ENCODE assay signal across 8 mouse cellular contexts in genomic region chr2:59828777-59829508, GRCm38 (mm10). TPM values are rescaled to one million over a fixed set of nuclear protein-coding genes. Genes with fewer than 3 reads are reported as not detected.
DNase-seq lines count a peak whose midpoint lies in the region; ATAC-seq and TF ChIP-seq lines count a peak whose summit lies in the region.

No protein-coding gene starts in this region.

- H3K36me3 ChIP-seq in hindbrain, embryonic 14.5 days (replicated peaks; ENCODE audit: control insufficient read depth, insufficient read depth): no peaks in the 10 kb centered on the region
- peaks cover 29% of the 10 kb centered on the region for H3K36me3 ChIP-seq in limb, embryonic 14.5 days (ENCODE audit: control insufficient read depth, insufficient read depth, low read length)
- H3K36me3 ChIP-seq in neural tube, embryonic 12.5 days: no peaks in the 10 kb centered on the region

- peak; percentile 29; the same call in 1 of the 2 replicates for ATAC-seq in hindbrain, embryonic 14.5 days (ENCODE audit: low FRiP score)
- ATAC-seq in limb, embryonic 14.5 days (ENCODE audit: low FRiP score, low read depth): peak; percentile 76
- ATAC-seq in neural tube, embryonic 12.5 days (ENCODE audit: low FRiP score, low read depth): peak; percentile 15

- DNase-seq in adrenal gland, adult 2 months: peak; percentile 44
- DNase-seq in adrenal gland, adult 18-20 months (ENCODE audit: low spot score in 2 of 2): no peak
- DNase-seq in adrenal gland, postnatal 36 days: peak; percentile 36 to 63
- DNase-seq in gastrocnemius, adult 18-20 months (ENCODE audit: low spot score): peak; percentile 81
- no peak for DNase-seq in hindbrain, embryonic 14.5 days (ENCODE audit: low spot score)
- DNase-seq in limb, embryonic 14.5 days (ENCODE audit: low spot score): peak; percentile 70
- no peak for DNase-seq in adipocyte (ENCODE audit: low spot score)

- H3K27ac ChIP-seq in hindbrain, embryonic 14.5 days: peak overlapping the region; percentile 63
- no peak overlapping the region; the same call in 1 of the 2 replicates for H3K27ac ChIP-seq in limb, embryonic 14.5 days (replicated peaks; ENCODE audit: low read depth, low read length)
- H3K27ac ChIP-seq in neural tube, embryonic 12.5 days: no peak overlapping the region

- H3K27me3 ChIP-seq in hindbrain, embryonic 14.5 days (ENCODE audit: control insufficient read depth, insufficient read depth, low read length): no peaks in the 10 kb centered on the region
- no peaks in the 10 kb centered on the region for H3K27me3 ChIP-seq in limb, embryonic 14.5 days (ENCODE audit: control insufficient read depth, insufficient read depth, low read length)
- no peaks in the 10 kb centered on the region for H3K27me3 ChIP-seq in neural tube, embryonic 12.5 days (replicated peaks)

- no peak overlapping the region for H3K4me3 ChIP-seq in hindbrain, embryonic 14.5 days (replicated peaks; ENCODE audit: low read length)
- no peak overlapping the region for H3K4me3 ChIP-seq in limb, embryonic 14.5 days (replicated peaks; ENCODE audit: low read length)
- H3K4me3 ChIP-seq in neural tube, embryonic 12.5 days: no peak overlapping the region

- TF ChIP-seq POLR2A in limb, embryonic 14.5 days (IDR thresholded peaks at IDR 0.05; ENCODE audit: borderline replicate concordance, extremely low read depth, insufficient read depth, insufficient read length): no peak

- peaks cover 21% of the 10 kb centered on the region for H3K4me1 ChIP-seq in hindbrain, embryonic 14.5 days (replicated peaks; ENCODE audit: control insufficient read depth, insufficient read depth, low read length)
- H3K4me1 ChIP-seq in limb, embryonic 14.5 days (ENCODE audit: control insufficient read depth, insufficient read depth, low read length): peaks cover 14% of the 10 kb centered on the region; the same call in 1 of the 2 replicates
- peaks cover 30% of the 10 kb centered on the region for H3K4me1 ChIP-seq in neural tube, embryonic 12.5 days

- no peak overlapping the region for H3K4me2 ChIP-seq in hindbrain, embryonic 14.5 days (replicated peaks)
- H3K4me2 ChIP-seq in limb, embryonic 14.5 days (replicated peaks; ENCODE audit: low read depth, low read length, severe bottlenecking): no peak overlapping the region
- H3K4me2 ChIP-seq in neural tube, embryonic 12.5 days (replicated peaks): no peak overlapping the region

- WGBS in hindbrain, embryonic 14.5 days: 24% methylated on average over 14 of the region's 14 CpGs
- 22% methylated on average over 14 of the region's 14 CpGs for WGBS in limb, embryonic 14.5 days
- 33% methylated on average over 14 of the region's 14 CpGs for WGBS in neural tube, embryonic 12.5 days

- H3K9me3 ChIP-seq in hindbrain, embryonic 14.5 days (ENCODE audit: control insufficient read depth, low read length): no peaks in the 10 kb centered on the region
- no peaks in the 10 kb centered on the region for H3K9me3 ChIP-seq in limb, embryonic 14.5 days (ENCODE audit: control insufficient read depth, low read length)
- no peaks in the 10 kb centered on the region for H3K9me3 ChIP-seq in neural tube, embryonic 12.5 days

- peak overlapping the region; percentile 20; the same call in 1 of the 2 replicates for H3K9ac ChIP-seq in hindbrain, embryonic 14.5 days
- H3K9ac ChIP-seq in limb, embryonic 14.5 days (ENCODE audit: low read depth, low read length, severe bottlenecking): no peak overlapping the region
- no peak overlapping the region for H3K9ac ChIP-seq in neural tube, embryonic 12.5 days

RNA-seq across cellular contexts. Expression of gene Wdsub1, which starts 53.4 kb away (rescaled TPM):
- 10 to 100 TPM; 12.6 to 23.5 TPM for total RNA-seq in adrenal gland, adult 2 months (2021)
- 76.3 and 87.6 TPM in 2 replicates for polyA plus RNA-seq in adrenal gland, adult 2 months (2012; rRNA removed)
- 10 to 100 TPM; 12.6 to 18.2 TPM for total RNA-seq in adrenal gland, adult 18-20 months (2021)
- 10 to 100 TPM; 13.9 to 16.1 TPM for total RNA-seq in adrenal gland, postnatal 36 days (2021)
- total RNA-seq in gastrocnemius, adult 18-20 months (2021): 10 to 100 TPM in 1 of 2 experiments, 1 to 10 TPM in 1; 9.6 to 12.5 TPM
- 14.0 and 16.6 TPM in 2 replicates for polyA plus RNA-seq in hindbrain, embryonic 14.5 days (2014; fragmentation: Nextera tagmentation; extraction: Ambion mirVana)
- 57.2 and 86.4 TPM in 2 replicates for polyA plus RNA-seq in limb, embryonic 14.5 days (2012; rRNA removed)
- polyA plus RNA-seq in limb, embryonic 14.5 days (2014; fragmentation: Nextera tagmentation; extraction: Ambion mirVana): 33.7 and 39.9 TPM in 2 replicates
- polyA plus RNA-seq in neural tube, embryonic 12.5 days (2016; fragmentation: Nextera tagmentation; extraction: Ambion mirVana): 13.6 and 16.2 TPM in 2 replicates

Comparison
In these comparisons a context has a peak if more than half of its experiments do, and no peak if none do; other contexts are left out.
1. DNase-seq: peak in adrenal gland, adult 2 months (single experiment), adrenal gland, postnatal 36 days (2 of 2), gastrocnemius, adult 18-20 months (single experiment) and limb, embryonic 14.5 days (single experiment); none in adrenal gland, adult 18-20 months (0 of 2), hindbrain, embryonic 14.5 days (single experiment) and adipocyte (single experiment).
2. ATAC-seq: peak in every context shown above with its lines; median percentile 76 in limb, embryonic 14.5 days; 29 in hindbrain, embryonic 14.5 days; 15 in neural tube, embryonic 12.5 days.